Comparison of ENCODE assay signal across 21 mouse cellular contexts in genomic region chr10:116717961-116718360, GRCm38 (mm10).
"Had no signal": no experiment of that assay in that cellular context is flagged by ENCODE, and none has a peak within 500 bp of the region (broad histone marks: within the 10 kb centered on the region; RNA-seq: fewer than 3 reads in every experiment).

No protein-coding gene starts in this region.

- DNase-seq: kidney, postnatal 25 days; layer of hippocampus, adult 9-11 months; liver; lung, adult 18-20 months; lung, postnatal 10 days; lung, postnatal 36 days; right cerebral cortex, postnatal 14 days; right cerebral cortex, postnatal 4 days; thymus, adult 2 months; thymus, postnatal 14 days; thymus, postnatal 4 days had no signal

- H3K4me1 ChIP-seq: limb, embryonic 13.5 days; liver, embryonic 12.5 days; liver, embryonic 15.5 days; lung, embryonic 15.5 days; megakaryocyte, embryonic 14.5 days; midbrain, embryonic 12.5 days had no signal

- H3K27ac ChIP-seq: kidney, postnatal 0 days; layer of hippocampus, adult 2 months; limb, embryonic 10.5 days; limb, embryonic 13.5 days; liver, embryonic 12.5 days; liver, embryonic 15.5 days; lung, embryonic 15.5 days; midbrain, embryonic 12.5 days; stomach, postnatal 0 days had no signal

- H3K9me3 ChIP-seq: limb, embryonic 10.5 days; liver, embryonic 12.5 days; liver, embryonic 15.5 days; lung, embryonic 15.5 days; midbrain, embryonic 12.5 days had no signal

- ATAC-seq: liver, embryonic 12.5 days had no signal

- H3K9ac ChIP-seq: limb, embryonic 13.5 days; liver, embryonic 12.5 days; liver, embryonic 15.5 days; lung, embryonic 15.5 days; midbrain, embryonic 12.5 days had no signal

- H3K36me3 ChIP-seq: limb, embryonic 10.5 days; limb, embryonic 13.5 days; liver, embryonic 12.5 days; liver, embryonic 15.5 days; lung, embryonic 15.5 days; midbrain, embryonic 12.5 days had no signal

- H3K4me2 ChIP-seq: limb, embryonic 13.5 days; liver, embryonic 12.5 days; liver, embryonic 15.5 days; lung, embryonic 15.5 days; midbrain, embryonic 12.5 days had no signal

- H3K27me3 ChIP-seq: limb, embryonic 13.5 days; liver, embryonic 12.5 days; liver, embryonic 15.5 days; lung, embryonic 15.5 days; megakaryocyte, embryonic 14.5 days; midbrain, embryonic 12.5 days had no signal

- H3K4me3 ChIP-seq: layer of hippocampus, adult 2 months; limb, embryonic 10.5 days; limb, embryonic 13.5 days; liver, embryonic 12.5 days; liver, embryonic 15.5 days; lung, embryonic 15.5 days; megakaryocyte, embryonic 14.5 days; midbrain, embryonic 12.5 days had no signal
